Comparison of ENCODE assay signal across 32 mouse cellular contexts in the genomic region with DNA sequence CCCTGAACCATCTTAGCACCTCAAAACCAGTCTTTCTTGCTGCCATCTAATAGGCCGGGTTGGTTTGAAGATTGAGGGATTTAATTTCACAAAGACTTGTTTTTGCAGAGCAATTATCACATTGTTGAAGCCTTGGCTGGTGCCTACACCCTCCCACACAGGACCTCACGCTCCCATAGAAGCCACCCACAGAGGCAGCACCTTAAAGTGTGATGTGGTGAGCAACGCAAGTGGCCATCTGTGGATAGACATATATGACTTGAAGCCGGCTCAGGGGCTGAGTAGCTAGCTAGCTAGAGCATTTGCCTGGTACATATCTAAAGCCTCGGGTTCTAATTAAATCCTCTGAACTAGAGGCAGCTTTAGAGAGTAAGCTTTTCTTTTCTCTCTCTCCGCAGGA. TPM values are rescaled to one million over a fixed set of nuclear protein-coding genes. Genes with fewer than 3 reads are reported as not detected.
DNase-seq lines count a peak whose midpoint lies in the region; ATAC-seq and TF ChIP-seq lines count a peak whose summit lies in the region.
"Had no signal": no experiment of that assay in that cellular context is flagged by ENCODE, and none has a peak within 500 bp of the region (broad histone marks: within the 10 kb centered on the region; RNA-seq: fewer than 3 reads in every experiment).

No protein-coding gene starts in this region.

- H3K4me1 ChIP-seq in midbrain, embryonic 11.5 days (ENCODE audit: control insufficient read depth, insufficient read depth, low read length) = no peaks in the 10 kb centered on the region
- H3K4me1 ChIP-seq in midbrain, embryonic 14.5 days (ENCODE audit: control insufficient read depth, insufficient read depth, low read length) = no peaks in the 10 kb centered on the region
- H3K4me1 ChIP-seq: embryonic facial prominence, embryonic 10.5 days; heart, embryonic 12.5 days; liver, embryonic 15.5 days; lung, embryonic 15.5 days; megakaryocyte, embryonic 14.5 days; midbrain, embryonic 15.5 days; neural tube, embryonic 13.5 days had no signal

- H3K4me3 ChIP-seq in layer of hippocampus, adult 2 months = no peak overlapping the region
- no peak overlapping the region for H3K4me3 ChIP-seq in midbrain, embryonic 11.5 days (ENCODE audit: low read depth, low read length)
- H3K4me3 ChIP-seq in midbrain, embryonic 14.5 days (replicated peaks; ENCODE audit: low read depth, low read length) = no peak overlapping the region
- H3K4me3 ChIP-seq: embryonic facial prominence, embryonic 10.5 days; heart, embryonic 12.5 days; liver, embryonic 15.5 days; lung, embryonic 15.5 days; megakaryocyte, embryonic 14.5 days; midbrain, embryonic 15.5 days; neural tube, embryonic 13.5 days had no signal

- H3K27me3 ChIP-seq in midbrain, embryonic 11.5 days (ENCODE audit: control insufficient read depth, insufficient read depth, low read length) = no peaks in the 10 kb centered on the region
- no peaks in the 10 kb centered on the region for H3K27me3 ChIP-seq in midbrain, embryonic 14.5 days (ENCODE audit: control insufficient read depth, insufficient read depth, low read length)
- H3K27me3 ChIP-seq: heart, embryonic 12.5 days; liver, embryonic 15.5 days; lung, embryonic 15.5 days; midbrain, embryonic 15.5 days; neural tube, embryonic 13.5 days had no signal

- no peak for ATAC-seq in midbrain, embryonic 11.5 days (ENCODE audit: low FRiP score)
- ATAC-seq in midbrain, embryonic 14.5 days (ENCODE audit: low FRiP score, low TSS enrichment) = no peak
- ATAC-seq: CD4-positive, CD25-positive, alpha-beta regulatory T cell, adult 4 months; forebrain, postnatal 0 days; hindbrain, postnatal 0 days; intestine, embryonic 16.5 days; midbrain, embryonic 15.5 days had no signal

- no peaks in the 10 kb centered on the region for H3K9me3 ChIP-seq in midbrain, embryonic 11.5 days (ENCODE audit: control insufficient read depth, low read length)
- no peaks in the 10 kb centered on the region for H3K9me3 ChIP-seq in midbrain, embryonic 14.5 days (ENCODE audit: control insufficient read depth, low read length)
- H3K9me3 ChIP-seq: embryonic facial prominence, embryonic 10.5 days; heart, embryonic 12.5 days; liver, embryonic 15.5 days; lung, embryonic 15.5 days; midbrain, embryonic 15.5 days; neural tube, embryonic 13.5 days had no signal

- peak overlapping the region; percentile 77 for H3K27ac ChIP-seq in layer of hippocampus, adult 2 months
- H3K27ac ChIP-seq in midbrain, embryonic 11.5 days (ENCODE audit: low read depth, low read length) = no peak overlapping the region
- no peak overlapping the region for H3K27ac ChIP-seq in midbrain, embryonic 14.5 days (replicated peaks; ENCODE audit: low read depth, low read length)
- H3K27ac ChIP-seq: embryonic facial prominence, embryonic 10.5 days; hindbrain, postnatal 0 days; liver, embryonic 15.5 days; lung, embryonic 15.5 days; midbrain, embryonic 15.5 days; neural tube, embryonic 13.5 days had no signal

- no peak for TF ChIP-seq CTCF in layer of hippocampus, adult 2 months (conservative IDR thresholded peaks at IDR 0.05)

- no peak overlapping the region for H3K4me2 ChIP-seq in midbrain, embryonic 11.5 days
- H3K4me2 ChIP-seq in midbrain, embryonic 14.5 days (ENCODE audit: low read length) = no peak overlapping the region
- H3K4me2 ChIP-seq: heart, embryonic 12.5 days; liver, embryonic 15.5 days; lung, embryonic 15.5 days; midbrain, embryonic 15.5 days; neural tube, embryonic 13.5 days had no signal

- no peaks in the 10 kb centered on the region for H3K36me3 ChIP-seq in midbrain, embryonic 11.5 days (ENCODE audit: control insufficient read depth, insufficient read depth, low read length)
- H3K36me3 ChIP-seq in midbrain, embryonic 14.5 days (ENCODE audit: control insufficient read depth, insufficient read depth, low read length) = no peaks in the 10 kb centered on the region
- H3K36me3 ChIP-seq: embryonic facial prominence, embryonic 10.5 days; heart, embryonic 12.5 days; liver, embryonic 15.5 days; lung, embryonic 15.5 days; midbrain, embryonic 15.5 days; neural tube, embryonic 13.5 days had no signal

- DNase-seq in layer of hippocampus, adult 2 months (ENCODE audit: low spot score in 2 of 2) = peak in 1 of 2 experiments; percentile 37
- DNase-seq in layer of hippocampus, postnatal 10 days (ENCODE audit: low spot score in 2 of 2) = no peak
- DNase-seq in midbrain, embryonic 11.5 days (ENCODE audit: low spot score, missing footprints) = peak; percentile 39
- no peak for DNase-seq in midbrain, embryonic 14.5 days
- peak; percentile 29 to 71 for DNase-seq in frontal cortex, adult 2 months (ENCODE audit: extremely low spot score in 1 of 2, low spot score in 1 of 2)
- peak; percentile 18 for DNase-seq in right cerebral cortex, postnatal 25 days
- no peak for DNase-seq in natural killer cell, adult 2 months (ENCODE audit: low spot score in 2 of 2)
- no peak for DNase-seq in kidney, postnatal 25 days
- DNase-seq: adrenal gland, postnatal 36 days; cerebellum, adult 11 months; cerebellum, adult 9-11 months; forebrain, postnatal 0 days; heart, adult 18-20 months; heart, postnatal 10 days; kidney, adult 9 months; kidney, postnatal 14 days; liver; lung, postnatal 36 days; retina, postnatal 1 day; thymus, adult 2 months; thymus, postnatal 4 days had no signal

- H3K9ac ChIP-seq in midbrain, embryonic 11.5 days (ENCODE audit: low read length) = no peak overlapping the region
- no peak overlapping the region for H3K9ac ChIP-seq in midbrain, embryonic 14.5 days (replicated peaks; ENCODE audit: low read length)
- H3K9ac ChIP-seq: forebrain, postnatal 0 days; heart, embryonic 12.5 days; liver, embryonic 15.5 days; lung, embryonic 15.5 days; midbrain, embryonic 15.5 days; neural tube, embryonic 13.5 days had no signal

- 36% methylated on average over 6 of the region's 6 CpGs for WGBS in midbrain, embryonic 11.5 days
- 39% methylated on average over 6 of the region's 6 CpGs for WGBS in midbrain, embryonic 14.5 days

RNA-seq across cellular contexts. Expression of gene Porcn, which starts 11.1 kb away (rescaled TPM):
- total RNA-seq in layer of hippocampus, adult 2 months (2021) = 100 to 1,000 TPM; 102 to 113 TPM
- 10 to 100 TPM; 68.4 to 75.2 TPM for total RNA-seq in layer of hippocampus, postnatal 10 days (2021)
- polyA plus RNA-seq in midbrain, embryonic 11.5 days (2014; fragmentation: Nextera tagmentation; extraction: Ambion mirVana) = 14.7 and 15.9 TPM in 2 replicates
- polyA plus RNA-seq in midbrain, embryonic 14.5 days (2014; fragmentation: Nextera tagmentation; extraction: Ambion mirVana) = 45.5 and 50.4 TPM in 2 replicates
- polyA plus RNA-seq in frontal cortex, adult 2 months (2012; rRNA removed) = 112 and 115 TPM in 2 replicates

RNA-seq across cellular contexts. Expression of gene Ebp, which starts 24.1 kb away (rescaled TPM):
- total RNA-seq in layer of hippocampus, adult 2 months (2021) = 10 to 100 TPM; 28.5 to 32.5 TPM
- total RNA-seq in layer of hippocampus, postnatal 10 days (2021) = 10 to 100 TPM; 26.8 to 27.7 TPM
- 32.0 and 36.1 TPM in 2 replicates for polyA plus RNA-seq in midbrain, embryonic 11.5 days (2014; fragmentation: Nextera tagmentation; extraction: Ambion mirVana)
- polyA plus RNA-seq in midbrain, embryonic 14.5 days (2014; fragmentation: Nextera tagmentation; extraction: Ambion mirVana) = 24.7 and 29.6 TPM in 2 replicates
- polyA plus RNA-seq in frontal cortex, adult 2 months (2012; rRNA removed) = 20.0 and 22.7 TPM in 2 replicates

RNA-seq across cellular contexts. Expression of gene Ftsj1, which starts 34.8 kb away (rescaled TPM):
- total RNA-seq in layer of hippocampus, adult 2 months (2021) = 10 to 100 TPM; 24.2 to 27.0 TPM
- total RNA-seq in layer of hippocampus, postnatal 10 days (2021) = 10 to 100 TPM; 24.0 to 27.7 TPM
- 40.2 and 44.3 TPM in 2 replicates for polyA plus RNA-seq in midbrain, embryonic 11.5 days (2014; fragmentation: Nextera tagmentation; extraction: Ambion mirVana)
- 43.7 and 55.4 TPM in 2 replicates for polyA plus RNA-seq in midbrain, embryonic 14.5 days (2014; fragmentation: Nextera tagmentation; extraction: Ambion mirVana)
- polyA plus RNA-seq in frontal cortex, adult 2 months (2012; rRNA removed) = 28.2 and 28.4 TPM in 2 replicates

RNA-seq across cellular contexts. Expression of gene Tbc1d25, which starts 41.4 kb away (rescaled TPM):
- 10 to 100 TPM; 13.5 to 13.6 TPM for total RNA-seq in layer of hippocampus, adult 2 months (2021)
- total RNA-seq in layer of hippocampus, postnatal 10 days (2021) = 10 to 100 TPM; 15.1 to 16.0 TPM
- polyA plus RNA-seq in midbrain, embryonic 11.5 days (2014; fragmentation: Nextera tagmentation; extraction: Ambion mirVana) = 11.5 and 11.6 TPM in 2 replicates
- polyA plus RNA-seq in midbrain, embryonic 14.5 days (2014; fragmentation: Nextera tagmentation; extraction: Ambion mirVana) = 22.4 and 24.8 TPM in 2 replicates
- polyA plus RNA-seq in frontal cortex, adult 2 months (2012; rRNA removed) = 16.7 TPM in 2 replicates

RNA-seq across cellular contexts. Expression of gene Slc38a5, which starts 53.5 kb away (rescaled TPM):
- total RNA-seq in layer of hippocampus, adult 2 months (2021) = 1 to 10 TPM; 5.0 to 7.6 TPM
- 10 to 100 TPM; 17.6 to 28.1 TPM for total RNA-seq in layer of hippocampus, postnatal 10 days (2021)
- polyA plus RNA-seq in midbrain, embryonic 11.5 days (2014; fragmentation: Nextera tagmentation; extraction: Ambion mirVana) = 5.2 and 5.3 TPM in 2 replicates
- 28.7 and 44.3 TPM in 2 replicates for polyA plus RNA-seq in midbrain, embryonic 14.5 days (2014; fragmentation: Nextera tagmentation; extraction: Ambion mirVana)
- polyA plus RNA-seq in frontal cortex, adult 2 months (2012; rRNA removed) = 10.3 and 12.2 TPM in 2 replicates
- total RNA-seq: adrenal gland, postnatal 36 days; gastrocnemius, adult 8-10 months had no signal
- polyA plus RNA-seq: CD4-positive, CD25-positive, alpha-beta regulatory T cell, adult 4 months had no signal

Comparison
In these comparisons a context has a peak if more than half of its experiments do, and no peak if none do; other contexts are left out.
1. DNase-seq: peak in midbrain, embryonic 11.5 days (single experiment), frontal cortex, adult 2 months (2 of 2) and right cerebral cortex, postnatal 25 days (single experiment); none in layer of hippocampus, postnatal 10 days (0 of 2), midbrain, embryonic 14.5 days (single experiment), natural killer cell, adult 2 months (0 of 2) and kidney, postnatal 25 days (0 of 2).